Mouse (Mus musculus): Measurements from ENCODE around the gene Stxbp4.

The Stxbp4 gene

DNA sequence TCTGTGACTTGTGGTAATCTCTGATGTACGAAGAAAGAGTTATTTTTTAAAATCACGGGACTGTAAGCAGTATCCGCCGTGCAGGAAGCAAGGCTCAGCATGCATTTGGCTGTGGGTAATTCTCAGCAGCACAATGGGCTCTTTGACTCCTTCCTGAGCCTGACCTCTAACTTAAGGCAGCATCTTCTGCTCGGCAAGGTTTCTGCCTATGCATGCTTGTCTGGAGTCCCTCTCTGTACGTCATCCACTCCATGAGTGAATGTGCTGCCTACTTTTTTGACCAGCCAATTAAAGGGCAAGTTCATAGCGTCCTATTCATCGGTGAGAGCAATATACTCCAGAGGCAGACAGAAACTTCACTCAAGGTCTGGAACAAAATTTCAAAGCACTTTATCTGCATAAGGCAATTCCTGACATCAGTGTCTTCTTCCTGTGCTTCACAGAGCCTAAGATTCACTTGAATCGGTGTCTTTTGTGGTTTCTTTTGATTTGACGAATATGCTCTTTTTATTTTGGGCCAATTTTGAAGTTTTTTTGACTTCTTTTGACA is 173.8 kb downstream of the Stxbp4 start:
- ATAC-seq (ENCODE audit: low TSS enrichment), result no peak

GRCm38 (mm10) chr11:90460458-90460857 is 177.4 kb downstream of the Stxbp4 start:
- no peak for ATAC-seq (ENCODE audit: low TSS enrichment)

GRCm38 (mm10) chr11:90452134-90452533 is 185.8 kb downstream of the Stxbp4 start:
- no peak for ATAC-seq (ENCODE audit: low TSS enrichment)

- ATAC-seq (ENCODE audit: low TSS enrichment), result no peak
Observed at GRCm38 (mm10) chr11:90451506-90451905, 186.4 kb downstream of the Stxbp4 start.

DNA sequence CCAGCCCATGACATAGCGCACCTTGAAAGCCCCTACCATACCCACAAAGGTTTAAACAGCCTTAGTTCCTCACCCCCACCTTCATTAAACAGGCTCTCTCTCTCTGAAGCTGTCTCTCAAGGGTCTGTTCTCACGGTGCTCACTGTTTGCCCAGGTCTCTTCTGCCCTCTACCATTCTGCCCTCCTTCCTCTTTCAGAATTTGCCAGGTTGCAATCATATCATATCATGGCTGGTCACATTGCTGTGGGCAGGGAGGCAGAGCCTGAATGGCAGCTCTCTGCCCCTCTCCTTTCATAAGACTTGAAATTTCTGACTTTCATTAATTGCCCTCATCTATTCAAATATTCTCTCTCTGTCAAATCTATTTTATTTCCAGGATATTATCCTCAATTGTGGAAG is 195.4 kb downstream of the Stxbp4 start:
- ATAC-seq (ENCODE audit: low TSS enrichment), result no peak

DNA sequence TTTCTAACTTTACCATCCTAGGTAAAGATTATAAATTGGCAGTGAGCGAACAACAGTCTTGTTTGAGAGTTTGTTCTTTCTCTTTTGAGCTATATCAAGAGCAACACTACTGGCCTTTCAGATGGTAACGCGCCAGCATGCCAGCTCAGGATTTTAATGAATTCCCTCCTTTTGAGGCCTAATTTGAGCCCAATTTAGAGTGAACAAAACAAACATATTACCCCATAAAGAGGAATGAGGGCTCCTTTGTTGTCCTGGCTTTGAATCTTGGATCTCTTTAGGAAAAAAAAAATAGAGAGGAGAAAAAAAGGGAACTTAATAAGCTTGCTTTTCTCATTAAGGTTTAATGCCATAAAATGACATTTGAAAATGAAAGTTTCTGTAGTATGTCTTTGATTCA is 197.0 kb downstream of the Stxbp4 start:
- ATAC-seq (ENCODE audit: low TSS enrichment), result no peak

DNA sequence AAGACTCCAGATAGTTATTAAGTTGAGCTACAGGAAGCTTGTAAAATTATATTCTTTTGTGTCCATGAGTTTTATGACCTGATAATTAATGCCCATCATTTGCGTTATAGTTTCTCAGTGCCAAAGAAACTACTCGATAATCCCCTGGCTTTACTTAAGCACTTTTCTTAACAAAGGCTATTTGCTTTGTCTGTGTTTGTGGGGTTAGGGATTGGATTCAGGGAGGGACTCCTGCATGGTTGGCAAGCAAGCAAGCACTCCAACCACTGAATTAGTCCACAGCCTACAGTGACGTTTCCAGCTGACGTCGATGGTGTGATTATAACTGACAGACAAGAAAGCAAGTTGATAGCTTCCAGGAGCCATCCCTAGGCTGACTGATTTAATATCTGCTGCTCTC is 199.1 kb downstream of the Stxbp4 start:
- ATAC-seq (ENCODE audit: low TSS enrichment), result no peak
